Mouse (Mus musculus) adrenal gland, adult 10 weeks (tissue): ENCODE data around the gene Sclt1. TPM values are rescaled to one million over a fixed set of nuclear protein-coding genes. Genes with fewer than 3 reads are reported as not detected.

ENCODE experiments used
- polyA plus RNA-seq: library from polyadenylated mRNA; stranded (reverse); fragments of 350-450 nt; fragmentation: Illumina TruSeq; extraction: RNeasy Lipid Tissue Mini Kit (QIAGEN cat#74804); gene quantifications from one replicate; pipeline ENCODE4 v1.2.3, GENCODE M21; 2014; ENCODE audit warnings: low read depth, low replicate concordance

Sclt1 gene
- 27.6 TPM for polyA plus RNA-seq

GRCm38 (mm10) chr3:41742278-41742934 is at the start of gene Sclt1, which contains the start of gene D3Ertd751e:
Gene Sclt1 (minus strand): TSS chr3:41742514.
Gene D3Ertd751e (plus strand): TSS chr3:41742611.

Other genes with a start within 250 kb of the Sclt1 start
- 67.1 TPM for gene Jade1, start 186.8 kb downstream of the Sclt1 start, polyA plus RNA-seq
- 104 TPM for gene D3Ertd751e, start 97 bp upstream of the Sclt1 start, polyA plus RNA-seq